Mouse (Mus musculus): ENCODE measurements around the gene Gh.
A peak's percentile ranks its signal among the peaks of the same experiment; 100 is the strongest.

The Gh gene

GRCm38 (mm10) chr11:106269060-106269431 is 32.6 kb downstream of the Gh start:
- DNase-seq (ENCODE audit: low read depth, low spot score): no peak

- no peak for DNase-seq (ENCODE audit: low read depth, low spot score)
These were observed 33.2 kb downstream of the Gh start for GRCm38 (mm10) chr11:106268326-106269059.

- no peak for DNase-seq (ENCODE audit: low read depth, low spot score)
These were observed 33.8 kb downstream of the Gh start for GRCm38 (mm10) chr11:106267871-106268270.

GRCm38 (mm10) chr11:106267311-106267852 is 34.3 kb downstream of the Gh start:
- DNase-seq (ENCODE audit: low read depth, low spot score): no peak

- DNase-seq (ENCODE audit: low read depth, low spot score): no peak
These were observed 35.2 kb downstream of the Gh start for GRCm38 (mm10) chr11:106266431-106266830.

GRCm38 (mm10) chr11:106265570-106265969 is 36.1 kb downstream of the Gh start:
- DNase-seq (ENCODE audit: low read depth, low spot score): no peak

GRCm38 (mm10) chr11:106264988-106265387 is 36.7 kb downstream of the Gh start:
- no peak for DNase-seq (ENCODE audit: low read depth, low spot score)

- DNase-seq (ENCODE audit: low read depth, low spot score): no peak
These were observed 37.7 kb downstream of the Gh start for GRCm38 (mm10) chr11:106263963-106264362.

- DNase-seq (ENCODE audit: low read depth, low spot score): no peak
These were observed 40.7 kb downstream of the Gh start for GRCm38 (mm10) chr11:106260826-106261450.

- no peak for DNase-seq (ENCODE audit: low read depth, low spot score)
These were observed 44.9 kb downstream of the Gh start for GRCm38 (mm10) chr11:106256775-106257174.

GRCm38 (mm10) chr11:106255685-106256451 is 45.8 kb downstream of the Gh start, which contains the start of the genes Ftsj3 and Psmc5:
Gene Ftsj3 (minus strand): TSS chr11:106256079.
Gene Psmc5 (plus strand): TSS chr11:106256154.
- DNase-seq (ENCODE audit: low read depth, low spot score): peak; percentile 92

GRCm38 (mm10) chr11:106255174-106255573 is 46.5 kb downstream of the Gh start:
- no peak for DNase-seq (ENCODE audit: low read depth, low spot score)

- DNase-seq (ENCODE audit: low read depth, low spot score): no peak
These were observed 46.9 kb downstream of the Gh start for GRCm38 (mm10) chr11:106254767-106255166.

Data from telencephalon, adult 2 months (tissue).